Mouse (Mus musculus): ENCODE results near the gene Igf1r. TPM values are rescaled to one million over a fixed set of nuclear protein-coding genes. Genes with fewer than 3 reads are reported as not detected.
"Not testable (repeated sequence)": the region's sequence is repeated elsewhere in the genome, so short reads cannot be mapped to it uniquely, and the experiment has no call there.

The Igf1r gene
- polyA plus RNA-seq, 1 experiment: 0.17 TPM

DNA sequence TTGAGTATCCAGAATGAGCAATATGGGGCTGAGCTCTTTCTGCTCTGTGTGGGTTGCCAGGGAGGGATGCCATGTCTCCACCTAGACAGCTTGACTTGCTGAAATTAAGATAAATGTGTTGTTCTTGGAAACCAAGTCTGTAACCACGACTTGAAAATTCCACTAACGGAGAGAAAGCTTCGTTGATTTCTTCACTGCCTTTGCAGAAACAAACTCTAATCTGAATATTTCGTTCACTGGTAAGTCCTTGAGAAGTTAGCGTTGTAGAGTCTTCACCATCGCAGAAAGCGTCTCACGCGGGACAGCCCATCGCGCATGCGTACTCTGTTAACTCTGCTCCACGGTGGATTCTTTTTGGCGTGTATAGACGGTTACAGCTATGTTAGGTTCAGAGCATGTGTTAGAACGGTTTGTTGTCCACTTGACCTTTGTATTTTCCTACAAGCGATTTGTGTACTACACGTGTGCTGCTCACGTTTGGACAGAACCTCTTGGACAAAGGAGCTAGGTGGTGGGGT is 327.8 kb downstream of the Igf1r start:
- no peaks in the 10 kb centered on the region for H3K36me3 ChIP-seq (ENCODE audit: control insufficient read depth)
- H3K27me3 ChIP-seq (ENCODE audit: control insufficient read depth): peaks cover 8% of the 10 kb centered on the region
- H3K4me3 ChIP-seq (replicated peaks): no peak overlapping the region
- no peak for TF ChIP-seq TAL1 (IDR thresholded peaks at IDR 0.05; ENCODE audit: low read length)
- H3K9me3 ChIP-seq (ENCODE audit: control insufficient read depth, low read length): no peaks in the 10 kb centered on the region
- H3K4me1 ChIP-seq (ENCODE audit: control insufficient read depth): peaks cover 4% of the 10 kb centered on the region

DNA sequence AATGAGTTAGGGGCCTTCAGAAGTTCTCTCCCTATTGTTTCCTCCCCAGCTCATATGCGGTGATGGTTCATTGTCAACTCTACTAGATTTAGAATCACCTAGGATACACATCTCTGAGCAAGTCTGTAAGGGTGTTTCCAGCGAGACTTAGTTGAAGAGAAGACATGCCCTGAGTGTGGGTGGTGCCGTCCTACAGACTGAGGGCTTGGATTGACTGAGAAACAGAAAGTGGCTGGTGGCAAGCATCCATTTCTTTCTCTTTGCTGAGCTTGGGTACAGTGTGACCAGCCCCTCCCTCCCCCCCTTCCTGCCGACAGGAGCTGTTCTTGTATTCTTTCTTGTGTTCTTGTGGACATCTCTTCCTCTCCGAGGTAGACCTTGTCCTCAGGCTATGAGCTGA is 328.7 kb downstream of the Igf1r start:
- Histone ChIP-seq H3K9me3 (ENCODE audit: control insufficient read depth, low read length) (no peaks in the 10 kb centered on the region), H3K36me3 (ENCODE audit: control insufficient read depth) (no peaks in the 10 kb centered on the region), H3K4me3 (replicated peaks) (no peak overlapping the region), H3K27me3 (ENCODE audit: control insufficient read depth) (peaks cover 2% of the 10 kb centered on the region), H3K4me1 (ENCODE audit: control insufficient read depth) (no peaks in the 10 kb centered on the region)
- no peak for TF ChIP-seq TAL1 (IDR thresholded peaks at IDR 0.05; ENCODE audit: low read length)
- TF ChIP-seq GATA1 (IDR thresholded peaks at IDR 0.05; ENCODE audit: low read length): no peak

DNA sequence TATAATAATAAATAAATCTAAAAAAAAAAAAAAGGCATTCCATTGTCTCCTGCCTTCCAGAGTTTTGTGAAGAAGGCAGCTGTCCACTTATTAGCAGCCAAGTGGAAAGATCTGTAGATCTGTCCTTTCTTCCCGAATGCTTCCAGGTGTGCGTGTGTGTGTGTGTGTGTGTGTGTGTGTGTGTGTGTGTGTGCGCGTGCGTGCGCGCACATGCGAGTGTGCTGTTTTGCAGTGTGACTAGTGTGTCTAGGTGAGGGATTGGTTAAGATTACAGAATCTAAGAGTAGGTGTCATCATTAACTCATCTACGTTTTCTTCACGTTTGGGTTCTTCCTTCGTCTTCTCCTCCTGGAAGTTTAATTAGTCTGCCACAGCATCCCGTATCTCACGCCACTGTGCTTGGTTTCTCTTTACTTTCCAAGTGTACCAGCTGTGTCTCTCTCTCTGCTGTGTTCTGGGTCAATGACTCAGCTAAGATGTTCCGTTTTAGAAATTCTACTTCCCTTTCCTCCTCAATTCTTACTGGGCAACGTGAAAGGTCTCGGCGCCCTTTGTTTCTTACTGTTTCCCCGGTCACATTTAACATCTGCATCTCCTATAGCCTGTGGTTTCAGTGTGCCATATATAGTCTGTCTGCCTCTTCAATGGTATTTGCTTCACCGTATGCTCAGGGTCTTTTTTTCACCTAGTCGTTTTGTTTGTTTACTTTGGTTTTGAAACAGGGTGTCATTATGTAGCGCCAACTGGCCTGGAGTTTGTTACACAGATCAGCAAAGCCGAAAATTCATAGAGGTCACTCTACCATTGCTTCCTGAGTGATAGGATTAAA is 329.9 kb downstream of the Igf1r start:
- no peaks in the 10 kb centered on the region for H3K9me3 ChIP-seq (ENCODE audit: control insufficient read depth, low read length)
- H3K4me1 ChIP-seq (ENCODE audit: control insufficient read depth): no peaks in the 10 kb centered on the region
- H3K36me3 ChIP-seq (ENCODE audit: control insufficient read depth): no peaks in the 10 kb centered on the region
- no peaks in the 10 kb centered on the region for H3K27me3 ChIP-seq (ENCODE audit: control insufficient read depth)
- TF ChIP-seq GATA1 (IDR thresholded peaks at IDR 0.05; ENCODE audit: low read length) (no peak), TAL1 (IDR thresholded peaks at IDR 0.05; ENCODE audit: low read length) (no peak)
- H3K4me3 ChIP-seq (replicated peaks): no peak overlapping the region

DNA sequence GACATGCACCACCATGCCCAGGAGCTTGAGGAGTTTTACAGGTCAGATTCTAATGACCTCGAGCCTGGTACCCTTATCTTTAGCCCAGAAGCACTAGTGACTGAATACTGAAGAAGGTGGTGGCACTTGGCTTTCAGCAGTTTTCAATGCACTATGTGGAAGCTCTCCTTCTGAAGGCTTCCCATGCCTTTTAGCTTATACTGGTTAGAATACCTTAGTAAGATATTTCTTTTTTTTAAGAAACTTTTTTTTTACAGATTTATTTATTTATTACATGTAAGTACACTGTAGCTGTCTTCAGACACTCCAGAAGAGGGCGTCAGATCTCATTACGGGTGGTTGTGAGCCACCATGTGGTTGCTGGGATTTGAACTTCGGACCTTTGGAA is 330.5 kb downstream of the Igf1r start:
- not testable (repeated sequence) for H3K4me1 ChIP-seq (ENCODE audit: control insufficient read depth); H3K9me3 ChIP-seq (ENCODE audit: control insufficient read depth, low read length); H3K27me3 ChIP-seq (ENCODE audit: control insufficient read depth); H3K36me3 ChIP-seq (ENCODE audit: control insufficient read depth); H3K4me3 ChIP-seq (replicated peaks)

Other genes with a start within 250 kb of the Igf1r start
- 0.01 TPM in 1 of 2 replicates, not detected in the other for gene Synm, start 193.1 kb upstream of the Igf1r start, polyA plus RNA-seq (2012)